Mouse (Mus musculus) ES-Bruce4 (cell line): ENCODE data around the gene Usp46.

Source experiments
- CTCF ChIP-seq: IDR thresholded peaks from one replicate; pipeline ENCODE4 v1.8.1; 2011; ENCODE audit warnings: low read depth, low read length
- EP300 ChIP-seq: IDR thresholded peaks from 2 replicates; pipeline ENCODE4 v1.6.1; 2011; ENCODE audit warnings: low read depth, low read length; ENCODE audit not compliant: insufficient read depth

GRCm38 (mm10) chr5:73989532-73989931 is 78.7 kb downstream of the Usp46 start:
- TF ChIP-seq CTCF, result no peak
- no peak for TF ChIP-seq EP300
